Mouse (Mus musculus): ENCODE measurements at regions not wholly inside any gene's neighbourhood (a gene's known extent, or its start where the extent isn't known, plus 50 kb on each side); places are given as distances from the start of the nearest gene placed in this dataset.

- TF ChIP-seq CTCF (IDR thresholded peaks at IDR 0.05; ENCODE audit: low read depth) (no peak), EP300 (IDR thresholded peaks at IDR 0.05; ENCODE audit: low read depth) (no peak)
Observed at GRCm38 (mm10) chr9:14184261-14184660, 90.6 kb upstream of the Sesn3 start.
